Mouse (Mus musculus) forebrain, embryonic 15.5 days (tissue): Measurements from ENCODE around the gene Zfp946. TPM values are rescaled to one million over a fixed set of nuclear protein-coding genes. Genes with fewer than 3 reads are reported as not detected.

Experiments
- ATAC-seq: fragments of 200-750 bp; cut with Nextera tagmentation; replicated peaks from 2 replicates; pipeline ENCODE4 v1.8.0; 2017; ENCODE audit warnings: mild to moderate bottlenecking, moderate TSS enrichment, moderate library complexity
- H3K27ac ChIP-seq: fragments of 300-500 bp; sonication (generic); replicated peaks from 2 replicates; pipeline ENCODE4 v1.5.1; 2015; ENCODE audit warnings: mild to moderate bottlenecking, inconsistent platforms
- H3K27me3 ChIP-seq: fragments of 300-500 bp; sonication (generic); 2 replicates; pipeline ENCODE4 v1.6.1; 2015; ENCODE audit warnings: inconsistent platforms
- H3K36me3 ChIP-seq: fragments of 300-500 bp; sonication (generic); 2 replicates; pipeline ENCODE4 v1.6.1; 2015; ENCODE audit warnings: mild to moderate bottlenecking, inconsistent platforms
- H3K4me1 ChIP-seq: fragments of 300-500 bp; sonication (generic); 2 replicates; pipeline ENCODE4 v1.6.1; 2015; ENCODE audit warnings: inconsistent platforms
- H3K4me2 ChIP-seq: fragments of 300-500 bp; sonication (generic); replicated peaks from 2 replicates; pipeline ENCODE4 v1.6.1; 2015; ENCODE audit warnings: mild to moderate bottlenecking, inconsistent platforms
- H3K4me3 ChIP-seq: fragments of 300-500 bp; sonication (generic); 2 replicates; pipeline ENCODE4 v1.5.1; 2015; ENCODE audit warnings: mild to moderate bottlenecking, inconsistent platforms
- H3K9ac ChIP-seq: fragments of 300-500 bp; sonication (generic); replicated peaks from 2 replicates; pipeline ENCODE4 v1.6.1; 2015; ENCODE audit warnings: mild to moderate bottlenecking, inconsistent platforms
- H3K9me3 ChIP-seq: fragments of 300-500 bp; sonication (generic); 2 replicates; pipeline ENCODE4 v1.6.1; 2016; ENCODE audit warnings: inconsistent platforms
- WGBS: fragments of 180-500 bp; shearing (Covaris S2); methylation state at CpG from one replicate; pipeline ENCODE4 v1.1.7; 2015; ENCODE audit warnings: mixed read lengths; 5-methylcytosine and 5-hydroxymethylcytosine counted together
- polyA plus RNA-seq: library from polyadenylated mRNA; unstranded; fragments of >200 nt; fragmentation: Nextera tagmentation; extraction: Ambion mirVana; gene quantifications from 2 replicates; pipeline ENCODE4 v1.2.1, GENCODE M21; 2015

The Zfp946 gene
- polyA plus RNA-seq = 35.9 and 38.1 TPM in 2 replicates

GRCm38 (mm10) chr17:22423952-22424617, at the start of gene Zfp946:
Gene Zfp946 (plus strand): TSS chr17:22424222.
- peak; percentile 97 for ATAC-seq
- under 1% methylated on average over 29 of the region's 29 CpGs for WGBS

GRCm38 (mm10) chr17:22410756-22411155, 13.3 kb upstream of the Zfp946 start:
- no peak for ATAC-seq
- Histone ChIP-seq H3K27ac (no peak overlapping the region), H3K9me3 (no peaks in the 10 kb centered on the region), H3K9ac (no peak overlapping the region), H3K27me3 (no peaks in the 10 kb centered on the region), H3K36me3 (no peaks in the 10 kb centered on the region), H3K4me2 (no peak overlapping the region), H3K4me3 (no peak overlapping the region), H3K4me1 (no peaks in the 10 kb centered on the region)
- WGBS = 81% methylated on average over 2 of the region's 2 CpGs

More at GRCm38 (mm10) chr17:22423952-22424617, at the start of gene Zfp946:
- peak within 1 kb of the TSS; percentile 50 for H3K4me2 ChIP-seq
- no peaks in the 10 kb centered on the region for H3K27me3 ChIP-seq
- H3K9ac ChIP-seq = peak within 1 kb of the TSS; percentile 57
- H3K27ac ChIP-seq = peak within 1 kb of the TSS; percentile 83
- H3K4me3 ChIP-seq = peak within 1 kb of the TSS; percentile 58
- peaks cover 26% of the 10 kb centered on the region for H3K4me1 ChIP-seq
- peaks cover under 1% of the 10 kb centered on the region; the same call in 1 of the 2 replicates for H3K36me3 ChIP-seq
- H3K9me3 ChIP-seq = no peaks in the 10 kb centered on the region

- Histone ChIP-seq H3K4me2 (no peak overlapping the region), H3K36me3 (no peaks in the 10 kb centered on the region), H3K9ac (no peak overlapping the region), H3K27me3 (no peaks in the 10 kb centered on the region), H3K4me3 (no peak overlapping the region), H3K4me1 (no peaks in the 10 kb centered on the region), H3K9me3 (no peaks in the 10 kb centered on the region), H3K27ac (no peak overlapping the region)
- ATAC-seq = peak; percentile 63
- 1% methylated on average over 3 of the region's 3 CpGs for WGBS
Measured at GRCm38 (mm10) chr17:22417510-22417909, 6.5 kb upstream of the Zfp946 start.

- Histone ChIP-seq H3K4me2 (peak overlapping the region; percentile 50), H3K4me1 (peaks cover 26% of the 10 kb centered on the region), H3K9me3 (no peaks in the 10 kb centered on the region), H3K27me3 (no peaks in the 10 kb centered on the region), H3K27ac (peak overlapping the region; percentile 83), H3K9ac (peak overlapping the region; percentile 57), H3K36me3 (peaks cover 3% of the 10 kb centered on the region; the same call in 1 of the 2 replicates), H3K4me3 (peak overlapping the region; percentile 58)
- 2% methylated on average over 12 of the region's 12 CpGs for WGBS
- peak; percentile 42 for ATAC-seq
Measured at GRCm38 (mm10) chr17:22424636-22425354, 773 bp downstream of the Zfp946 start.

- 99% methylated on average over 3 of the region's 3 CpGs for WGBS
- H3K27me3 ChIP-seq = no peaks in the 10 kb centered on the region
- no peak for ATAC-seq
- H3K36me3 ChIP-seq = peaks cover 44% of the 10 kb centered on the region
- H3K9ac ChIP-seq = no peak overlapping the region
- no peak overlapping the region for H3K4me3 ChIP-seq
- H3K9me3 ChIP-seq = peaks cover 24% of the 10 kb centered on the region
- H3K4me2 ChIP-seq = no peak overlapping the region
- no peaks in the 10 kb centered on the region for H3K4me1 ChIP-seq
- no peak overlapping the region for H3K27ac ChIP-seq
Measured at GRCm38 (mm10) chr17:22447684-22448083, 23.7 kb downstream of the Zfp946 start.

- Histone ChIP-seq H3K9me3 (peaks cover 3% of the 10 kb centered on the region; the same call in 1 of the 2 replicates), H3K4me3 (no peak overlapping the region), H3K9ac (no peak overlapping the region), H3K27ac (no peak overlapping the region), H3K36me3 (no peaks in the 10 kb centered on the region), H3K27me3 (no peaks in the 10 kb centered on the region), H3K4me1 (no peaks in the 10 kb centered on the region), H3K4me2 (no peak overlapping the region)
- WGBS = 82% methylated on average over 4 of the region's 4 CpGs
- no peak for ATAC-seq
Measured at GRCm38 (mm10) chr17:22497120-22497519, 73.1 kb downstream of the Zfp946 start.

Other genes starting within 250 kb of the Zfp946 start
- gene Zfp994, start 198.6 kb upstream of the Zfp946 start, polyA plus RNA-seq = 4.5 and 5.0 TPM in 2 replicates
- gene CT030661.1, start 109.4 kb upstream of the Zfp946 start, polyA plus RNA-seq = 13.2 and 14.1 TPM in 2 replicates
- gene Zfp944, start 62.8 kb upstream of the Zfp946 start, polyA plus RNA-seq = 18.4 and 20.0 TPM in 2 replicates
- 8.4 and 8.8 TPM in 2 replicates for gene Zfp758, start 62.8 kb upstream of the Zfp946 start, polyA plus RNA-seq
- not detected in 2 replicates for gene Vmn2r111, start 149.3 kb downstream of the Zfp946 start, polyA plus RNA-seq
- gene Vmn2r112, start 176.7 kb downstream of the Zfp946 start, polyA plus RNA-seq = not detected in 2 replicates